Mouse (Mus musculus) olfactory bulb, adult 2 months (tissue): ENCODE results near the gene Pgm2l1.

Experiments
- CTCF ChIP-seq: fragments of 200-500 bp; IDR thresholded peaks from 2 replicates; pipeline ENCODE4 v1.5.1; 2012; ENCODE audit warnings: low read depth, mild to moderate bottlenecking, low read length, moderate library complexity; ENCODE audit not compliant: insufficient read depth
- POLR2A ChIP-seq: fragments of 200-500 bp; IDR thresholded peaks from 2 replicates; pipeline ENCODE4 v1.6.1; 2012; ENCODE audit warnings: mild to moderate bottlenecking, low read depth, low read length, moderate library complexity; ENCODE audit not compliant: insufficient read depth

DNA sequence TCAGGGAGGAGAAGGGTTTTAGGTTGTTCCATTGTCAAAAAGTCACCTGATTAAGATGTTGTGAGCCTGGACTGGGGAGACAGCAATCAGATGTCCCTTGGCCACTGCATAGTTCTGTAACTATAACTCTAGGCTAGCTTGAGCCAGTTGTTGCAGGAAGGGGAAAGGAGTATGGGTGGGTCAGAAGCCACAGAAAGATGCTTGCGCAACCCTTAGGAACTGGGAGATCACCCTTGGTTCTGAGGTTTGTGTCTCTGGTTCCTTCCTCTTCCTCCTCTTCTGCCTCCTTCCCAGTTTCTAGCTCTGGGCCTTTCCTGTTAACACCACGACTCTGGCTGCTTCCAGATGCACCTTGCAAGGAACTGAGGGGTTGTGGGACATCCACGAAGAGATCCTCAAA is 44.8 kb upstream of the Pgm2l1 start:
- TF ChIP-seq POLR2A: no peak
- no peak for TF ChIP-seq CTCF
